Mouse (Mus musculus): ENCODE measurements around the gene Usp6nl. TPM values are rescaled to one million over a fixed set of nuclear protein-coding genes. Genes with fewer than 3 reads are reported as not detected.

Gene Usp6nl
- polyA plus RNA-seq, 1 experiment from 2014 or later, result 9.4 TPM

DNA sequence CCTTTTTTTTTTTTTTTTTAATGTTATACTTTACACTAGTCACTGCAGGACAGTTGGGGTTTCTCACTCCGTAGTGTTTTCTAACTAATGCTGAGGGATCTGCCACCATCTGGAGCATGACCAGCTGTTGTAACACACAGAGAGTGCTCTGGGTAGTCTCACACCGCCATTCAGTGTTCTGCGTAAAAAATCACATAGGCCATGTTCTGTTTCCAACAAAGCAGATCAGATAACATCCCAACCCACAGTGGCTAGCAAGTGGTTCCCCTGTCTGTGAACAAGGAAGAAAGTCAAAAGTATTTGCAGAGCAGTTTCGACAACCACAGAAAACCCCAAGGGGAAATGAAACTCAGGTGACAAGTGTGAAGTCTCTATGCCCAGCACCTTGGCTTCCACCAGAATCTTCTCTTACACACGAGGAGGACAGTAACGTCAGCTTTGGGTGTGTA lies 13.1 kb upstream of the Usp6nl start:
- H3K9me3 ChIP-seq (replicated peaks), result no peaks in the 10 kb centered on the region
- H3K9ac ChIP-seq, result no peak overlapping the region
- H3K4me2 ChIP-seq, result no peak overlapping the region
- ATAC-seq (replicated peaks; ENCODE audit: low FRiP score), result no peak
- H3K36me3 ChIP-seq, result no peaks in the 10 kb centered on the region
- no peaks in the 10 kb centered on the region for H3K27me3 ChIP-seq
- no peak overlapping the region for H3K27ac ChIP-seq
- H3K4me1 ChIP-seq, result peaks cover 7% of the 10 kb centered on the region; the same call in 1 of the 2 replicates
- no peak overlapping the region for H3K4me3 ChIP-seq (replicated peaks)
- 65% methylated on average over 6 of the region's 6 CpGs for WGBS

DNA sequence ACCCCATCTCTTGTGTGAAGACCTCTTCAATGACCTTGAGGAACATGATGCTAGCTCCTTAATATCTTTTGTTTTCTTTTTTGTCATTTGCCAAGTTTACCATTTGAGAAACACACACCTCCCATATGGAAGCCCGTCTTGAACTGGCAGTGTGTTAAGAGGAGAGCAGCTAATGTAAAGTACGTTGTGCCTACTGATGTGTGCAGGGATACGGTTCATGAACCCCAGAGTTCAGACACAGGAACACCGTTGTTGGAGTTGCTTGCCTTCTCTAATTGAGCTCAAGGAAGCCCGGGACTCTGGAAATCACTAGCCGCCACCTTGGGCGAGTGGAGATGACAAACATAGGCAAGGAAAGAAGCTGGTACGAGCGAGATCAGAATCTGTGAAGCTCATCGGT lies 9.7 kb upstream of the Usp6nl start:
- no peak overlapping the region for H3K4me3 ChIP-seq (replicated peaks)
- H3K27ac ChIP-seq, result peak overlapping the region; percentile 60; the same call in 1 of the 2 replicates
- H3K36me3 ChIP-seq, result no peaks in the 10 kb centered on the region
- no peaks in the 10 kb centered on the region for H3K27me3 ChIP-seq
- WGBS, result 49% methylated on average over 10 of the region's 10 CpGs
- no peak overlapping the region for H3K9ac ChIP-seq
- no peaks in the 10 kb centered on the region for H3K9me3 ChIP-seq (replicated peaks)
- ATAC-seq (replicated peaks; ENCODE audit: low FRiP score), result peak; percentile 85
- H3K4me1 ChIP-seq, result peaks cover 7% of the 10 kb centered on the region; the same call in 1 of the 2 replicates
- peak overlapping the region; percentile 25; the same call in 1 of the 2 replicates for H3K4me2 ChIP-seq

DNA sequence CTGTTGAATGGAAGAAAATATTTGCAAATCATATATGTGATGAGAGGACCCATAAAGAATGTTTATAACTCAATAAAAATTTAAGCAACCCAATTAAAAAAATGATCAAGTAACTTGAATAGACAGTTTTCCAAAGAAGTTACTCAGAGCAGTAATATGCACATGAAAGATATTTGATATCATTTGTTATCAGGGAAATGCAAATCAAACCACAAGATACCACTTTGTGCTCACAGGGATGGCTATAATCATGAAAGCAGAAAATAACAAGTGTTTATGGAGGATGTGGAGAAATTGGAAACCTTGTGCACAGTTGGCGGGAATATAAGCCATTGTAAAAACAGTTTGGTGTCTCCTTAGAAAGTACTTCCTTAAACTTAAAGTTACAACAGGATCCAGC lies 8.7 kb upstream of the Usp6nl start:
- H3K27ac ChIP-seq, result no peak overlapping the region
- H3K36me3 ChIP-seq, result no peaks in the 10 kb centered on the region
- H3K9me3 ChIP-seq (replicated peaks), result no peaks in the 10 kb centered on the region
- H3K9ac ChIP-seq, result no peak overlapping the region
- H3K27me3 ChIP-seq, result no peaks in the 10 kb centered on the region
- H3K4me1 ChIP-seq, result peaks cover 7% of the 10 kb centered on the region; the same call in 1 of the 2 replicates
- no peak overlapping the region for H3K4me3 ChIP-seq (replicated peaks)
- WGBS, result 67% methylated on average over 1 of the region's 1 CpGs
- H3K4me2 ChIP-seq, result no peak overlapping the region
- ATAC-seq (replicated peaks; ENCODE audit: low FRiP score), result no peak

DNA sequence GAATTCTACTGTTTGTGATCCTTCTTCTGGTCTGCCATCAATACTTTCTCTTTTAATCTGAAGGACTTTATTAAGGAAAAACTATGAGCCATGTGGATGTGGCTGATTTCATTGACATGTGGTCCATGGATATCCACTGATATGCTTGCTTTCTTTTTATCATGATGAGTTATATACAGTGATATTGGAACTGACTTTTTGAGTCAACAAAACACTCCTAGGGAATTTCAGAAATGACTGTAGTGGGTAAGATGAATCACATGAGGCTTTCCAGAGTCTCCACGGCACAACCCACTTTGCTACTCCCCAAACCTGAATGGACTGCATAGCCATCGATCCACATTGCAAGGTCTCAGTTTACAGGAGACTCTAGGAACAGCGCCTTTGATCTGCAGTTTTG lies 2.3 kb upstream of the Usp6nl start:
- H3K4me1 ChIP-seq, result peaks cover 25% of the 10 kb centered on the region
- no peaks in the 10 kb centered on the region for H3K36me3 ChIP-seq
- H3K27ac ChIP-seq, result no peak overlapping the region
- no peak overlapping the region for H3K4me2 ChIP-seq
- no peak overlapping the region for H3K4me3 ChIP-seq (replicated peaks)
- WGBS, result 73% methylated on average over 3 of the region's 3 CpGs
- ATAC-seq (replicated peaks; ENCODE audit: low FRiP score), result no peak
- H3K9ac ChIP-seq, result no peak overlapping the region
- H3K27me3 ChIP-seq, result no peaks in the 10 kb centered on the region
- no peaks in the 10 kb centered on the region for H3K9me3 ChIP-seq (replicated peaks)

DNA sequence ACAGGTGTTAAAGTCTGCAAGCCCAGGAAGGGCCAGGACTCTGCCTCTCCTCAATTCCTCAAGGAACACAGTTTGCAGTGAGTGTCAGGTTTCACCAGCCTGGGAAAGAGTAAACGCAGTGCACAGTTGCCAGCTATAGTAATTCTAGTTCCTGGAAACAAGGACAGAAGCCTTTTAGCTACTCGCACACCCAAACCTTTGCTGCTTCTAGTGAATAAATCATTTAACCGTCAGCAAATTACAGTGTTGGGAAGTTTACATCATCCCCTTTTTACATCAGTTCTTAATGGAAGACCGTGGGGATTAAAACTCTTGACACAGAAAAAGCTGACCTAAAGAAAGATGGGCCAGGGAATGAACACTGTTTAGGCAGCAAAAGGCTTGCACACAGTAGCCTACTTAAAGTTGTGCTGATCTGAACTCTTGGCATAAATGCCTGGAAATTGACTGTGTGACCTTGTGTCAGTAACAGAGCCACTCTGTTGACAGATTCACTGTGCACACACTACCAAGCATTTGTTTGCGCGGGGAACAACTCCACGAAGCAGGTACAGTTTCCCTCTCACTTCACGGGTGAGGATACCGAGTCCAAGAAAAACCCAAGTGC lies 595 bp upstream of the Usp6nl start:
- peak overlapping the region; percentile 90 for H3K9ac ChIP-seq
- H3K4me3 ChIP-seq (replicated peaks), result peak overlapping the region; percentile 96
- WGBS, result 2% methylated on average over 9 of the region's 9 CpGs
- peak overlapping the region; percentile 78 for H3K4me2 ChIP-seq
- H3K4me1 ChIP-seq, result peaks cover 25% of the 10 kb centered on the region
- H3K27me3 ChIP-seq, result no peaks in the 10 kb centered on the region
- peak overlapping the region; percentile 99 for H3K27ac ChIP-seq
- no peaks in the 10 kb centered on the region for H3K9me3 ChIP-seq (replicated peaks)
- peak; percentile 53 for ATAC-seq (replicated peaks; ENCODE audit: low FRiP score)
- no peaks in the 10 kb centered on the region for H3K36me3 ChIP-seq

DNA sequence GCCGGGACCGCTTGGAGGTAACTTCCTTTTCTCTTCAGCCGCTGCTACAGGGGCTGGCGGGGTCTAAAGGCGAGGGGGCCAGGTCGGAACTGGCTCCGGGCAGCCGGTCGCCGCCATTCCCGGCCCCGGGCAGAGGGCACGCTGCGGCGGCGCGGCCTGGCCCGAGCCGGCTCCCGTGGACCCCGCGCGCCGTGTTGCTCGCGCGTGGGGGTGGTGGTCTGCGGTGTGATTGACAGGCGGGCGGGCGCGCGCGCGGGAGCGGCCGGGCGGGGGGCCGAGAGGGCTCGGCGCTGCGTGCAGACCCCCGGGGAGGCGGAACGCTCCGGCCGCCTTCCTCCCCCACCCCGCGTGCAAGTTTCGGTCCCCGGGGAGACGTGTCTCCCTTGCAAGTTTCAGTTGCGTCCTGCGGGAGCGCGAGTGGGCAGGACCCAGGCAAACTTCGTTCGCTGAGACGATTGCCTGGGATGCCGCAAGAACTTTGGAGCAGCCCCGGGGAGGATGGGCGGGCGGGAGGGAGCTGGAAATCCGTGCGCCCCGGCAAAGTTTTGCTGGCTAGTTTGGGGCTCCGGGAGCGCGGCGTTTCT lies 563 bp downstream of the Usp6nl start:
- under 1% methylated on average over 68 of the region's 70 CpGs for WGBS
- H3K9me3 ChIP-seq (replicated peaks), result no peaks in the 10 kb centered on the region
- peak; percentile 71 for ATAC-seq (replicated peaks; ENCODE audit: low FRiP score)

DNA sequence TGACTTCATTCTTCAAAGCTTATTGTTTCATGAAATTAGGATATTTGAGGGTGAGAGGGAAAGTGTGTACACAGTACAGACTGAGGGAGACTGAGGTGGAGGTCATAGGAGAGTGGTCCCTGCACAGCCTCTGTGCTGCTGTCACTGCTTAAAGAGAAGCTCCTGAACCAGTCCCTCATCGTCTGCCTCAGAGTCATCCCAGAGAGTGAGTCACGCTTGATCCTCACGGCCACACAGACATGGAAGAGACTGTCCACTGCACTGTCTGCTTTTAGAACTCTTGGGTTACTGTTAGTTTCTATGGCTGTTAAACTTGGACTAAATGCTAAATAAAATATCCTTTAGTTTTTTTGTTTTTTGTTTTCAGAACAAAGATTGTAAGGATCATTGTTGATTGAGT lies 3.2 kb downstream of the Usp6nl start:
- Histone ChIP-seq H3K36me3 (no peaks in the 10 kb centered on the region), H3K4me1 (peaks cover 35% of the 10 kb centered on the region), H3K9ac (no peak overlapping the region), H3K9me3 (replicated peaks) (no peaks in the 10 kb centered on the region), H3K4me3 (replicated peaks) (no peak overlapping the region), H3K4me2 (no peak overlapping the region), H3K27me3 (no peaks in the 10 kb centered on the region), H3K27ac (no peak overlapping the region)
- WGBS, result 52% methylated on average over 3 of the region's 3 CpGs
- no peak for ATAC-seq (replicated peaks; ENCODE audit: low FRiP score)

More for the DNA sequence above, 563 bp downstream of the Usp6nl start:
- peaks cover 25% of the 10 kb centered on the region for H3K4me1 ChIP-seq
- peak overlapping the region; percentile 99 for H3K27ac ChIP-seq
- no peaks in the 10 kb centered on the region for H3K36me3 ChIP-seq
- H3K27me3 ChIP-seq, result no peaks in the 10 kb centered on the region
- peak overlapping the region; percentile 90 for H3K9ac ChIP-seq
- H3K4me3 ChIP-seq (replicated peaks), result peak overlapping the region; percentile 96
- H3K4me2 ChIP-seq, result peak overlapping the region; percentile 78

DNA sequence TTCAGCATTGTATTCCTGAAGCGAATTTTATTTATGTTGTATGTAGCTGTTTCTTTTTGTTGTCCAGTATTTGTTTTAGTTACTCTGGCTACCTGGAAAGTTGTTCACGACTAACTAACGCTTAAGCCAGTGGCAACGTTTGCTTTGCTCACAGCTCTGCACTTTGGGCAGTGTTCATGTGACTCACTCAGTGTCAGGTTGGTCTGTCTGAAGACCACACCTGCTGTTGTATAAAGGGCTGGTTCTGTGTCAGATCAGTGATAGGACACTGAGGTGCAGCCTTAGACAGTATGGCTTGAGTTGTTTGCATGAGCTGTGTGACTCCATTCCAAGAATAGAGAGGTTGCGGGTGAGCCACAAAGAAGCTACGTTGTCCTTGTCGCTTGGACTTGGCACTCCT lies 6.5 kb downstream of the Usp6nl start:
- Histone ChIP-seq H3K9me3 (replicated peaks) (no peaks in the 10 kb centered on the region), H3K9ac (no peak overlapping the region), H3K4me2 (no peak overlapping the region), H3K27me3 (no peaks in the 10 kb centered on the region), H3K4me3 (replicated peaks) (no peak overlapping the region), H3K27ac (no peak overlapping the region), H3K4me1 (peaks cover 45% of the 10 kb centered on the region), H3K36me3 (no peaks in the 10 kb centered on the region)
- no peak for ATAC-seq (replicated peaks; ENCODE audit: low FRiP score)
- 84% methylated on average over 7 of the region's 7 CpGs for WGBS

DNA sequence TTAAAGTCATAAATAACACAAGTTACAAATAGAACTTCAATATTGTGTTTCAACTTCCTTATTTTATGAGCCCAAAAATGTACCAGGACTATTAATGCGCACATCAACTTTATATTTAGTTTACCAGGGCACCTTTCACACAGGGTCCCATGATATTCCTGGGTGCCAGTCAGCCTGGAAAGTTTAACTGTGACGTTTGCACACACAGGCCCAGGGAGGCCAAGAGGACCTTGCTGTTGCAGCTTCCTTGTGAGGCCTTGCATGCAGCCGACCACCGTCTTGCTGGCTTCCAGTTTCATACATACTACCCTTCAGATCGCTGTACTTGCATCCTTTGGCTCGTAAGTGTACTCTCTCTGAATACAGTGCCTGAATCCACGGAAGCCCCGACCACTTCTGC lies 8.3 kb downstream of the Usp6nl start:
- no peaks in the 10 kb centered on the region for H3K27me3 ChIP-seq
- no peaks in the 10 kb centered on the region for H3K36me3 ChIP-seq
- WGBS, result 70% methylated on average over 8 of the region's 8 CpGs
- no peak overlapping the region for H3K9ac ChIP-seq
- no peak for ATAC-seq (replicated peaks; ENCODE audit: low FRiP score)
- H3K4me3 ChIP-seq (replicated peaks), result no peak overlapping the region
- no peak overlapping the region for H3K4me2 ChIP-seq
- no peak overlapping the region for H3K27ac ChIP-seq
- no peaks in the 10 kb centered on the region for H3K9me3 ChIP-seq (replicated peaks)
- H3K4me1 ChIP-seq, result peaks cover 51% of the 10 kb centered on the region

DNA sequence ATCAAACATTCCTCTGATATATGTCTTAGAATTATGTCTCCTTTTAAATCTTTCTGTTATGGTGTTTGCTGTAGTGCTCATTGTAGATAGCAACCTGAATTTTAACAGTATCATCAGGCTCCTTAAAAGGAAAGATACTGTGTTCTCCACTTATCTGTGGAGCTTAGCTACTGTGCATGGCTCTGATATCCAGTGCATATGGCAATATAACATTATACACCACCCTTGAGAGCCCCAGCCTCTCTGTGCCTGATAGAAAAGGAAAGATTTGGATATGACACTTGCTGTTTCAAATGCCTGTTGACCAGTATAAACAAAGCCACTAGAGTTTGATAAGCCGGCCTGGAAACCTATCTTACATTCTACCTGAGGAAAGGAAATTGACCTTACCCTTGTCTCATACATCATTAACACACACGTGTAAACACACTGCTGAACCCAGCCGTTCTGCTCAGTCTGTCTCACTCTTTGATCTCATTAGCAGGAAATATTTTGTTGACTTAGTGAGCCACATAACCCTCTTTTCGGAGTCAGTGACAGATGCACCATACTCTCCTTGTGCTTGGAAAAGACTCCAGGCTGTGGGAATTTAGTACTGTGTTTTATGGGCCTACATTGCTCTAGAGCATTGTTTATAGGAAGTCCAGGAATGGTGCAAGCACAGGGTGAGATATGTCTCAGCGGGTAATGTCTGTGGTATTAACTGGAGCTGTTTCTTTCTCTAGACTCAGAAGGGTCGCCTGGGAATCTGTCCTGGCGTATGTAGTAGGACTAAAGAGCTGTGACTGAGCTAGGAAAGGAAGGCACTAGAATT lies 9.1 kb downstream of the Usp6nl start:
- Histone ChIP-seq H3K4me2 (no peak overlapping the region), H3K9ac (no peak overlapping the region), H3K9me3 (replicated peaks) (no peaks in the 10 kb centered on the region), H3K4me3 (replicated peaks) (no peak overlapping the region), H3K4me1 (peaks cover 53% of the 10 kb centered on the region), H3K36me3 (peaks cover 3% of the 10 kb centered on the region; the same call in 1 of the 2 replicates), H3K27me3 (no peaks in the 10 kb centered on the region), H3K27ac (peak overlapping the region; percentile 51)
- 19% methylated on average over 7 of the region's 7 CpGs for WGBS
- peak; percentile 81 for ATAC-seq (replicated peaks; ENCODE audit: low FRiP score)

DNA sequence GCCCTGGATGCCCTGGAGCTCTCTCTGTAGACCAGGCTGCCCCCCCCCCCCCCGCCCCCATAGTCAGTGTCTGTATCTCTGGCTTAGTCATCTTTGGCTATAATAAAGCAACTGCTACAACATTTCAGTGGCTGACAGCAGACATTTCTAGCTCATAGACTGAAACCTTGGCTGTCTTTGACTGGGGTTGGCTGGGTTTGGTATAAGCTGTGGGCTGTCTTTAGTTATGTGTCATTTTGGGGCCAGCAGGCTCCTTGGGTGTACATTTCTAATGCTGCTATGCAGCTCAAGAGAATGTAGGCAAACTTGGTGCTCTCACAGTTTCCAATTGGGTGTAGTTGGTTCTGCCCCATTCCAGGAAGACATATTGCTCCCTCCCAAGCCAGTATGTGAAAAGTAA lies 11.1 kb downstream of the Usp6nl start:
- Histone ChIP-seq H3K4me1 (peaks cover 53% of the 10 kb centered on the region), H3K9ac (no peak overlapping the region), H3K4me3 (replicated peaks) (no peak overlapping the region), H3K36me3 (peaks cover 3% of the 10 kb centered on the region; the same call in 1 of the 2 replicates), H3K9me3 (replicated peaks) (no peaks in the 10 kb centered on the region), H3K27ac (no peak overlapping the region), H3K27me3 (no peaks in the 10 kb centered on the region), H3K4me2 (no peak overlapping the region)
- no peak for ATAC-seq (replicated peaks; ENCODE audit: low FRiP score)
- 81% methylated on average over 1 of the region's 1 CpGs for WGBS

DNA sequence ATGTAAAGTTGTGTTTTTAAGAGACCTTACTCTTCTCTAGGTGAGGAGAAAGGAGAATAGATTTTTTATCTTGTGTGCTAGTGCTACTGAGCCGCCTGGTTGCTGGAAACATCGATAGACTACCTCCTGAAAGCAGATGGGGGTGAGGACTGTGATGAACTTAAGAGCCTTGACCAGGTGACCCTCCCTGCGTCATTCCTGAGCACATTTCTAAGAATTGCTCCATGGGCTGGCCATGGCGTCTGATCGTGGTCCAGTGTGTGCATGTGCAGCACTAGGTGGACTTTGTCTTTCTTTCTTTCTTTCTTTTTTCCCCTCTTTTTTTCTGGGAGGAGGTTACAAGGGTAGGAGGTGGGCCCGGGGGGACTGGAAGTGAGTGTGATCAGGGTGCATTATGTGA lies 11.5 kb downstream of the Usp6nl start:
- WGBS, result 75% methylated on average over 6 of the region's 6 CpGs
- H3K27me3 ChIP-seq, result no peaks in the 10 kb centered on the region
- peaks cover 53% of the 10 kb centered on the region for H3K4me1 ChIP-seq
- no peak overlapping the region for H3K4me3 ChIP-seq (replicated peaks)
- no peaks in the 10 kb centered on the region for H3K9me3 ChIP-seq (replicated peaks)
- no peak overlapping the region for H3K27ac ChIP-seq
- no peak overlapping the region for H3K9ac ChIP-seq
- no peak overlapping the region for H3K4me2 ChIP-seq
- no peak for ATAC-seq (replicated peaks; ENCODE audit: low FRiP score)
- H3K36me3 ChIP-seq, result peaks cover 3% of the 10 kb centered on the region; the same call in 1 of the 2 replicates

Measured in kidney, embryonic 15.5 days (tissue).